Mouse (Mus musculus): ENCODE measurements around the gene Spint4. TPM values are rescaled to one million over a fixed set of nuclear protein-coding genes. Genes with fewer than 3 reads are reported as not detected.

Gene Spint4
- not detected in 2 replicates for polyA plus RNA-seq (2012; rRNA removed)

DNA sequence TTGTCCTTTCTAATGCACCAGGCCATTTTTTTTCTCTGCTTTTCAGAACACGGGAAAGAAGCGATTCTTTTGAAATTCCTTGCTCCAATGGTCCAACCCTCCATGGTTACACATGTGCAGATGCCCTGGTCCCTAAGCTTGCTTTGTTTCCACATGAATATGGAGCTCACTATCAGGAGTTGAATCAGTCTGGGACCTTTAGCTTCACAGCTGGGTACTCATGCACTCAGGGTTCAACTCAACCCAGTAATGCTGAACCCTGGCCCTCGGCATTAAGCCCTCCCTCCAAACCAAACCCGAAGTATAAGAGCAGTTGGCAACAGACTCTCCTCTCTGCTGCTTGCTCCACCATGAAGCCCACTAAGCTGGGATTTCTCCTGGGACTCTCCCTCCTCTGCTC lies at the start of gene Spint4:
TSS of gene Spint4 (plus strand) at position 301 of the 400 bp plus-strand sequence.

DNA sequence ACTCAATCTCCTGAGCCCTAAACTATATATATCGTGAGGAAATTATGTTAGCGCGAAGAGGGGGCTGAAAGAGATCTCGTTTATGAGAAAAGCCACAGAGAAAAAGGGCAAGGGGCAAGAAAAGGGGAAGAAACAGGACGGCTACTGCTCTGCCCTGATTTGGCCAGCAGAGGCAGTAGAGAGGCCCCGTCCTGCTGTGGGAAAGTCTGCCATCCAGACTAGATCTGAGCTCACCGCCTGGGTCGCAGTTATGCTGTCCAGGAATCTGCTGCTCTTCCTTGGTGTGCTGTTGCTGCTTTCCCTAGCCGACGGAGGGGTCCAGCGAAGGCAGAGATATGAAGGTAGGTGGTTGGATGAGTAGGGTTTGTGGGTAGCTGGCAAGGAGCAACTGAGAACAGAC lies 42.4 kb upstream of the Spint4 start, which contains the start of gene Wfdc10:
TSS of gene Wfdc10 (plus strand) at position 189 of the 400 bp plus-strand sequence.

DNA sequence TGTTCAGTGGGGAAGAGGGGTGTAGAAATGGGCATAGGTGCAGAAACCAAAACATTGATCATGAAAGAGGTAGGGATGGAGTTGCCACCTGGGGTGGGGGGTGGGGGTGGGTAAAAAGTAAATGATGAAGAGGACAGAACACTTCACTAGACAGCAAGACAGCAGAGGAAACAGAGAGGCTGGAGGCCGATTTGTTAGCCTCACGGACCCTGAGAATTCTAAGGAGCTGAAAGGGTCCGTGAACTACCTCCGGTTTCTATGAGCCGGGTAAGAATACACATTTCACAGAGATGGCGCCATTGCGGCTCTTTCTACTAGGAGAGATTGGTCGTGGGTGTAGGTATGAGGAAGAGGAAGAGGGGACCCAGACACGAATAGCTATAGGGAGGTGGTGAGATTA lies 41.8 kb upstream of the Spint4 start, which contains the start of gene Wfdc9:
TSS of gene Wfdc9 (minus strand) at position 101 of the 400 bp plus-strand sequence.

DNA sequence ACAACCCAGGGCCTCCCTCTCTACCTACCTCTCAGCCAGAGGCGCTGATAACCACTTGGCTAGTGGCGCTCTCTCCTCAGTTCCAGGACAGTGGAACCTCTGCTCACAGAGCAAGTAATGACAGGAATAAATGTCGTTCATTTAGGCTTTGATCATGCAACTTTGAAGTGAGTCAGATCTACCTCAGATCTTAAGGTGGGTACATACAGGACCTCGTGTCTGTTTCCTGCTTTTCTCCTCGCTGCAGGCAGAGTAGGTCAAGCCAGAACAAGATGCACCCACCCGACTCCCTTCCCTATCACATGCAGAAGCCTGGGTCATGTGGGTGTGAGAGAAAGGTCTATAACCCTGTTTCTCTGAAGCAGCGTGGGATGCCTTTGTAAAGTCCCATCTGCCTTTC lies 24.3 kb upstream of the Spint4 start, which contains the start of gene Wfdc11:
TSS of gene Wfdc11 (minus strand) at position 101 of the 400 bp plus-strand sequence.

DNA sequence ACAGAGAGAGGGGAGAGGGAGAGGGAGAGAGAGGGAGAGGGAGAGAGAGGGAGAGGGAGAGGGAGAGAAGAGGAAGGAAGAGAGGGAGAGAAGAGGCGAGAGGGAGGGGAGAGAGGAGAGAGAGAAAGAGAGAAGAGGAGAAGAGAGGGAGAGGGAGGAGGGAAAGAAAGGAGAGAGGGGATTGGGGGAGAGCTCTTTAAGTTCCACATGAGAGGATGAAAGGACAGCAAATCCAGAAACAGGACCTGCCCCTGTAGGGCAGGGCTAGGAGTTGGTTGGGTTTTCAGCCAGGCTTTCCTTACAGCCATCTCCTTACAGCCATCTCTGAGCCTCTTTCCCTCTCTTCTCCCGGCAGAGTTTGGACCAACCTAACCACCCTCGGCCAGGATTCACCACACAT lies 13.5 kb upstream of the Spint4 start, which contains the start of gene Wfdc13:
TSS of gene Wfdc13 (plus strand) at position 301 of the 400 bp plus-strand sequence.

DNA sequence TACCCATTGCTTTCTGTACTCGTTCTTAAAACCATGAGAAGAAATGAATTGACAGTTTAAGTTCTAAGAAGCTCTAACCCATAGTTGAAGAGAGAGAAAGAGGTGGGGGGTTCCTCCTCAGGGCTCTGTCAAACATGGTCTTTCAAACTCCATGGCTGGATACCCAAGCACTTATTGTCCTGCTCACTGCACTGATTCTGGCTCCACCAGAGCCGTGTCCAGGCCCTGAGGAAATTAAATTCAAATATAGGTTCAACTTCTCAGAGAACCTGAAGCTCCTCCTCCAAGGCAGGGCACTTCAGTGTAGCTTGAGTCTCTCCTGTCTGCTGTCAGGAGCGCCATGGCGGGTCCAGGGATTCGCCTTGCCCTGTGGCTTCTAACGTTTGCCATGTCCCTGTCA lies 16.7 kb downstream of the Spint4 start, which contains the start of gene Spint5:
TSS of gene Spint5 (plus strand) at position 301 of the 400 bp plus-strand sequence.

DNA sequence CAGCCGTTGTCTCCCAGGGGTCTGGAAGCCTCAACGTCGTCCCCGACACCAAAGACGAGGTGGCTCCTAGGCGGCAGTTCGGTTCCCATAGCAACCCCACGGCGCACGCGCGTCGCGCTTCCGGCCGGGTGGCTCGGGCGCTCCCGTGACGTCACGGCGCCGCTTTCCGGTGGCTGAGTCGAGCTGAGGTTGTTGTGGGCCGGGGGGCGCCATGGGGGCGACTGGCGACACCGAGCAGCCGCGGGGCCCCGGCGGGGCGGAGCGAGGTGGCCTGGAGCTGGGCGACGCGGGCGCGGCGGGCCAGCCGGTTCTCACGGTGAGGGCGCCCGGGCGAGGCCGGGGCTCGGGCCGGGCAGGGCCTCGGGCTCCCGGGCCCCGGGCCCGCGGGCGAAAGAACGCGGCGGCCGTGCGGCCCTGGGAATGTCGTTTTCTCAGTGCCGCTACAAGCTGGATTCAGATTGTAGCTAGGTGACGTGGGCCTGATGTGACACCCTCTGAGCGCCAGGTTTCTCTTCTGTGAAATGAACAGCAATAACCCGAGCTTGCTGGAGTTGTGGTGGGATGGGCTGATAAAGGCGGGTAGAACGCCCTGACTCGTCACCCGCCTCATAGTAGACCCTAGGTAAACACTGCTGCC lies 47.7 kb downstream of the Spint4 start, which contains the start of the genes Wfdc3 and Dnttip1:
TSS of gene Wfdc3 (minus strand) at position 89 of the 637 bp plus-strand sequence.
TSS of gene Dnttip1 (plus strand) at position 141 of the 637 bp plus-strand sequence.

Other genes starting within 250 kb of the Spint4 start
- 163 and 226 TPM in 2 replicates for gene Sys1, start 241.5 kb upstream of the Spint4 start, polyA plus RNA-seq (2012; rRNA removed)
- 59.6 and 66.8 TPM in 2 replicates for gene Gm20458, start 237.5 kb upstream of the Spint4 start, polyA plus RNA-seq (2012; rRNA removed)
- not detected in 2 replicates for gene Trp53tg5, start 224.8 kb upstream of the Spint4 start, polyA plus RNA-seq (2012; rRNA removed)
- 73.3 and 88.5 TPM in 2 replicates for gene Dbndd2, start 212.4 kb upstream of the Spint4 start, polyA plus RNA-seq (2012; rRNA removed)
- gene Pigt, start 201.0 kb upstream of the Spint4 start, polyA plus RNA-seq (2012; rRNA removed), result 181 and 196 TPM in 2 replicates
- 715 and 811 TPM in 2 replicates for gene Wfdc2, start 136.1 kb upstream of the Spint4 start, polyA plus RNA-seq (2012; rRNA removed)
- gene Spint3, start 125.0 kb upstream of the Spint4 start, polyA plus RNA-seq (2012; rRNA removed), result not detected in 2 replicates
- 0.16 TPM in 2 replicates for gene Wfdc6a, start 113.1 kb upstream of the Spint4 start, polyA plus RNA-seq (2012; rRNA removed)
- gene Eppin, start 104.9 kb upstream of the Spint4 start, polyA plus RNA-seq (2012; rRNA removed), result not detected in 2 replicates
- gene Wfdc6b, start 85.0 kb upstream of the Spint4 start, polyA plus RNA-seq (2012; rRNA removed), result 0.15 TPM in 1 of 2 replicates, not detected in the other
- gene Wfdc8, start 84.9 kb upstream of the Spint4 start, polyA plus RNA-seq (2012; rRNA removed), result 0.31 and 0.35 TPM in 2 replicates
- gene Wfdc16, start 59.7 kb upstream of the Spint4 start, polyA plus RNA-seq (2012; rRNA removed), result 0.13 and 0.16 TPM in 2 replicates
- not detected in 2 replicates for gene Wfdc10, start 42.5 kb upstream of the Spint4 start, polyA plus RNA-seq (2012; rRNA removed)
- gene Wfdc9, start 41.9 kb upstream of the Spint4 start, polyA plus RNA-seq (2012; rRNA removed), result not detected in 2 replicates
- not detected in 2 replicates for gene Wfdc11, start 24.4 kb upstream of the Spint4 start, polyA plus RNA-seq (2012; rRNA removed)
- gene Wfdc13, start 13.4 kb upstream of the Spint4 start, polyA plus RNA-seq (2012; rRNA removed), result 0.28 and 0.73 TPM in 2 replicates
- gene Spint5, start 16.8 kb downstream of the Spint4 start, polyA plus RNA-seq (2012; rRNA removed), result not detected in 2 replicates
- gene Wfdc3, start 47.4 kb downstream of the Spint4 start, polyA plus RNA-seq (2012; rRNA removed), result 0.28 and 0.84 TPM in 2 replicates
- 60.0 and 89.4 TPM in 2 replicates for gene Dnttip1, start 47.5 kb downstream of the Spint4 start, polyA plus RNA-seq (2012; rRNA removed)
- gene Ube2c, start 71.4 kb downstream of the Spint4 start, polyA plus RNA-seq (2012; rRNA removed), result 65.5 and 79.7 TPM in 2 replicates
- not detected in 2 replicates for gene Tnnc2, start 81.5 kb downstream of the Spint4 start, polyA plus RNA-seq (2012; rRNA removed)
- 34.1 and 41.6 TPM in 2 replicates for gene Snx21, start 87.3 kb downstream of the Spint4 start, polyA plus RNA-seq (2012; rRNA removed)
- gene Acot8, start 106.4 kb downstream of the Spint4 start, polyA plus RNA-seq (2012; rRNA removed), result 134 and 139 TPM in 2 replicates
- gene Zswim3, start 106.6 kb downstream of the Spint4 start, polyA plus RNA-seq (2012; rRNA removed), result 3.4 and 3.5 TPM in 2 replicates
- 10.5 and 11.5 TPM in 2 replicates for gene Zswim1, start 124.2 kb downstream of the Spint4 start, polyA plus RNA-seq (2012; rRNA removed)
- gene Spata25, start 130.0 kb downstream of the Spint4 start, polyA plus RNA-seq (2012; rRNA removed), result not detected in 2 replicates
- gene Ctsa, start 134.4 kb downstream of the Spint4 start, polyA plus RNA-seq (2012; rRNA removed), result 320 and 357 TPM in 2 replicates
- gene Neurl2, start 135.0 kb downstream of the Spint4 start, polyA plus RNA-seq (2012; rRNA removed), result 5.2 and 7.2 TPM in 2 replicates
- gene Pltp, start 159.2 kb downstream of the Spint4 start, polyA plus RNA-seq (2012; rRNA removed), result 82.0 and 82.9 TPM in 2 replicates
- gene Pcif1, start 180.8 kb downstream of the Spint4 start, polyA plus RNA-seq (2012; rRNA removed), result 29.5 and 36.3 TPM in 2 replicates
- gene Zfp335, start 213.3 kb downstream of the Spint4 start, polyA plus RNA-seq (2012; rRNA removed), result 34.2 and 35.7 TPM in 2 replicates
- gene Mmp9, start 242.3 kb downstream of the Spint4 start, polyA plus RNA-seq (2012; rRNA removed), result 4.4 and 4.7 TPM in 2 replicates